Mouse (Mus musculus) C2C12 (cell line): ENCODE data around the gene Pign. TPM values are rescaled to one million over a fixed set of nuclear protein-coding genes. Genes with fewer than 3 reads are reported as not detected.
A peak's percentile ranks its signal among the peaks of the same experiment; 100 is the strongest.

Experiments used
- H3K27me3 ChIP-seq: one replicate; pipeline ENCODE4 v1.6.1; 2011; ENCODE audit not compliant: control insufficient read depth, insufficient read depth, insufficient read length
- H3K36me3 ChIP-seq: one replicate; pipeline ENCODE4 v1.6.1; 2011; ENCODE audit not compliant: control insufficient read depth, insufficient read depth
- H3K4me3 ChIP-seq: one replicate; pipeline ENCODE4 v1.5.1; 2011; ENCODE audit warnings: mild to moderate bottlenecking, control low read depth; ENCODE audit not compliant: poor library complexity, insufficient read depth, severe bottlenecking
- H3K79me2 ChIP-seq: one replicate; pipeline ENCODE4 v1.6.1; 2011; ENCODE audit not compliant: control insufficient read depth, insufficient read depth
- H3K79me3 ChIP-seq: one replicate; pipeline ENCODE4 v1.6.1; 2011; ENCODE audit warnings: low read depth, control low read depth
- H3ac ChIP-seq: one replicate; pipeline ENCODE3; 2011; ENCODE audit warnings: low read depth; ENCODE audit not compliant: control insufficient read depth, insufficient read length
- CEBPB ChIP-seq: IDR thresholded peaks from one replicate; pipeline ENCODE4 v1.6.1; 2011; ENCODE audit warnings: low read depth, mild to moderate bottlenecking, control low read depth, moderate library complexity
- CTCF ChIP-seq: IDR thresholded peaks from one replicate; pipeline ENCODE4 v1.5.1; 2011; ENCODE audit not compliant: control insufficient read depth, insufficient read depth, insufficient read length
- FOSL1 ChIP-seq: IDR thresholded peaks from one replicate; pipeline ENCODE4 v1.8.0; 2011; ENCODE audit warnings: mild to moderate bottlenecking, low read length; ENCODE audit not compliant: poor library complexity, insufficient read depth, severe bottlenecking
- MAX ChIP-seq: IDR thresholded peaks from one replicate; pipeline ENCODE4 v1.6.1; 2011; ENCODE audit warnings: mild to moderate bottlenecking, control low read depth
- MYOD1 ChIP-seq: IDR thresholded peaks from one replicate; pipeline ENCODE4 v1.6.1; 2011; ENCODE audit warnings: low read depth; ENCODE audit not compliant: control insufficient read depth, insufficient read length
- MYOG ChIP-seq: IDR thresholded peaks from one replicate; pipeline ENCODE4 v1.6.1; 2011; ENCODE audit not compliant: control insufficient read depth, insufficient read length; ENCODE audit errors: extremely low read depth
- USF1 ChIP-seq: IDR thresholded peaks from one replicate; pipeline ENCODE4 v1.6.1; 2011; ENCODE audit warnings: low read depth, mild to moderate bottlenecking, control low read depth, moderate library complexity
- polyA plus RNA-seq: library from polyadenylated mRNA; unstranded; fragments of >200 nt; fragmentation: generic; extraction: Trizol; gene quantifications from one replicate; pipeline ENCODE4 v1.2.1, GENCODE M21; 2012; ENCODE audit warnings: missing spikeins

Gene Pign
- polyA plus RNA-seq, 1 experiment: 7.7 TPM

DNA sequence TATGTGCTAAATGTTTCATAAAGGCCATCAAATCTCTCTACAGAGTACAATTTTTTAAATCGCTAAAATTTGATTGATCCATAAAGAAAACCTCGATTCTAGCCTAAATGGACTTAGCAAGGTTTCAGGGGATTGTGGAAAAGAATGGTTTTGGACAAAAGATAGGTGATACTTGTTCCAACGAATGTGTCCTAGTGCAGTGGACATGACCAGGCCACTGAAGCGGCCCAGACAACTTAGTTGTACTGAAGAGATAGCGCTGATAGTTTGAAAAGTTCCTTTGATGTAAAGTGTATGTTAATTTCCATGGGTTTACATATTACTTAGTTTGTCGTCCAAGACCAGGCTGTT, 682 bp downstream of the Pign start:
- Histone ChIP-seq H3K79me2 (peaks cover 59% of the 10 kb centered on the region), H3ac (peak overlapping the region; percentile 83), H3K4me3 (peak overlapping the region; percentile 90), H3K27me3 (no peaks in the 10 kb centered on the region), H3K36me3 (no peaks in the 10 kb centered on the region), H3K79me3 (peaks cover 47% of the 10 kb centered on the region)
- TF ChIP-seq FOSL1 (no peak), MYOD1 (no peak), MYOG (no peak), CEBPB (no peak), USF1 (no peak), CTCF (no peak), MAX (no peak)

DNA sequence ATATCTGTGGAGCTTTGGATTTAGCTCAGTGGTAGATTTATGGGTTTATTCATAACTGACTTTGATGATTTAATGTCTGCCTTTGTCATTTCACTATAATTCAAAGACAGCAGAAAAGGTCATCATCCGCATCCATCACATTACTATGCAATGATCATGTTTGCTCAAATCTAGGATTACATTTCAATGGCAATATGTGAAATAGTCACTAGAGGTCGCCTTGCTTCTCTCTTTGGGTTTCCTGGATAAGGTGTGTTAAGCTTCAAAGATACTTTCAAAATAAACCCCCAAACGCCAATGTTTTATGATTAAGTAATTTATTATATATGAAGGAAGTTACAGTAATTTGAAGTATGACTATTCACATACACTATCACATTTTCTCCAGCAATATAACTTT, 3.5 kb downstream of the Pign start:
- Histone ChIP-seq H3K4me3 (no peak overlapping the region), H3ac (no peak overlapping the region), H3K36me3 (peaks cover 22% of the 10 kb centered on the region), H3K79me3 (peaks cover 25% of the 10 kb centered on the region), H3K79me2 (peaks cover 32% of the 10 kb centered on the region), H3K27me3 (no peaks in the 10 kb centered on the region)
- TF ChIP-seq CTCF (no peak), CEBPB (no peak), MYOG (no peak), MAX (no peak), USF1 (no peak), MYOD1 (no peak), FOSL1 (no peak)

DNA sequence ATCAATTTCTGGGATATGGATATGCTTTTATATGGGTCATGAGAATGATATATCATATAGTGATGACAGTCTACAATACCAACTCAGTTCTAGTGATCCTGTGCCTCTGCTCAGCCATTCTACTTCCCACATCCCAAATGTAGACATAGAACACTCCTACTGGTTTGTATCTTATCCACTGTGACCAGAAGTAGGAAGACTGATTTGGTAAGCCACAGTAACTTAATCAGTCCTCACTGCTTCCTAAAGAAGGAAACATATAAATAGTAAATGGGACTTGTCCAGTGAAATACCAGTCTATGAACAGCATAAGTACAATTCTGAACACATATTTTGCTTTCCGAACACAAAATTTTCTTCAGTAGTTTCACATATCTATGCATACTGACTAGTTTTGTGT, 9.5 kb downstream of the Pign start:
- Histone ChIP-seq H3K27me3 (no peaks in the 10 kb centered on the region), H3K4me3 (no peak overlapping the region), H3K79me3 (no peaks in the 10 kb centered on the region), H3K36me3 (peaks cover 48% of the 10 kb centered on the region), H3ac (no peak overlapping the region), H3K79me2 (no peaks in the 10 kb centered on the region)
- TF ChIP-seq MAX (no peak), MYOG (no peak), MYOD1 (no peak), FOSL1 (no peak), CTCF (no peak)

DNA sequence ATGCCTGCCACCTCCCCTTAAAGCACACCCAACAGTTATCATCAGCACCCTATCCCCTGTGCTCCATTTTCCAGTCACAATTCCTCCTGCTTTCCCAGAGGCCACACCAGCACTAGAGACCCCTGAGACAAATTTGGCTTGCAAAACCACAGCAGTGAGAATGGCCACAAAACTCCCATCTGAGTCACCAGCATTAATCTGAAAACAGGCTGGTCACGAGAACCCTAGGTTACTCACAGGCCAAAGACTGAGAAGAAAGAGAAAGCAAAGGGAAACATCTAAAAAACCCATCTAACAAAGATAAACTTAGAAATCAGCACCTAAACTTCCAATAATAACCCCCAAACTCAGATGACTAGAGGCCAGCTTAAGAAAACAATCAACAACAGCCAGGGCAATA, 12.8 kb downstream of the Pign start:
- Histone ChIP-seq H3K36me3 (peaks cover 46% of the 10 kb centered on the region), H3K79me2 (no peaks in the 10 kb centered on the region), H3K4me3 (no peak overlapping the region), H3K27me3 (no peaks in the 10 kb centered on the region), H3K79me3 (no peaks in the 10 kb centered on the region), H3ac (no peak overlapping the region)
- no peak for TF ChIP-seq CEBPB
- no peak for TF ChIP-seq USF1
- TF ChIP-seq MAX: no peak
- no peak for TF ChIP-seq FOSL1
- TF ChIP-seq CTCF: no peak
- no peak for TF ChIP-seq MYOD1
- TF ChIP-seq MYOG: no peak

DNA sequence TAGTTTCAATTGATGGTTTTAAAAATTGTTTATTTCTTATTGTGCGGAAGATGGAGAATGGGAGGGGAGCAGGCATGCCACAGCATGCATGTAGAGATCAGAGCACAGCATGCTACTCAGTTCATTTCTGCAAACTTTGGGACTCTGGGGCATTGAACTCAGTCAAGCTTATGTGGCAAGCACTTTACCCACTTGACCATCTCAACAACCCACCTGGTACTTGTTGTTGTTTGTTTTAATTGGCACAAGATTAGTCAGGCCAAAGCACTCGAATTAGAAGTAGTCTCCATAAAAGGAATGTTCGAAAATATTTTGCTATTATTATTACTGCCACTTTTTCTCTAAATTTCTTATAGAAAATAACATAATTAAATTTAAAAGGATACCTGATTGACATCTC, 19.4 kb downstream of the Pign start:
- Histone ChIP-seq H3K79me2 (no peaks in the 10 kb centered on the region), H3K4me3 (no peak overlapping the region), H3K36me3 (peaks cover 52% of the 10 kb centered on the region), H3ac (no peak overlapping the region), H3K27me3 (no peaks in the 10 kb centered on the region), H3K79me3 (no peaks in the 10 kb centered on the region)
- TF ChIP-seq CEBPB (no peak), MYOG (no peak), FOSL1 (no peak), CTCF (no peak), MAX (no peak), MYOD1 (no peak), USF1 (no peak)

DNA sequence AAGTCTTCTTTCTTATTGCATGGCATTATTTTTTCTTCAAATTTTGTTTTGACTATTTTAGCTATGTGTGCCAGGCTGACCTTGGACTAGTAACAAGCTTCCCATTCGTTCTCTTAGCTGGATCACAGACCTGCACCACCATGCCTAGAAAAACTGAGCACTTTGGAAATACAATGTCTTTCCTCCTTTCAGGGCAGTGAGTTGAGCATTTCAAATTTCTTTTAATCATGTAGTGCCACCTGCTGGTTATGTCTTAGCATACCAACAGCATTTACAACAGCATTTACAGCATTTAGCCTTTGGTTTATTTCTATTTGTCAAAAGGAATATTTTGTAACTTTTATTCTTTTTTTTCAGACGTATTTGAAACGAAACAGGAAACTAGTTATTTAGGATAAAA, 33.0 kb downstream of the Pign start:
- H3ac ChIP-seq: no peak overlapping the region
- H3K27me3 ChIP-seq: no peaks in the 10 kb centered on the region
- H3K79me3 ChIP-seq: no peaks in the 10 kb centered on the region
- H3K4me3 ChIP-seq: no peak overlapping the region
- H3K36me3 ChIP-seq: peaks cover 1% of the 10 kb centered on the region
- no peaks in the 10 kb centered on the region for H3K79me2 ChIP-seq
- TF ChIP-seq CEBPB (no peak), MYOD1 (no peak), FOSL1 (no peak)
